Mouse (Mus musculus) kidney, adult 2 months (tissue): Measurements from ENCODE around the gene Fcgr3.

Experiments
- CTCF ChIP-seq: fragments of 200-500 bp; conservative IDR thresholded peaks from 2 replicates; pipeline ENCODE4 v1.5.1; 2011; ENCODE audit warnings: low read depth, mild to moderate bottlenecking, control low read depth, low read length, moderate library complexity, mixed read lengths; ENCODE audit not compliant: insufficient read depth, insufficient read length
- POLR2A ChIP-seq: fragments of 200-500 bp; IDR thresholded peaks from one replicate; pipeline ENCODE4 v1.6.1; 2011; ENCODE audit warnings: low read depth, low read length, control low read depth

DNA sequence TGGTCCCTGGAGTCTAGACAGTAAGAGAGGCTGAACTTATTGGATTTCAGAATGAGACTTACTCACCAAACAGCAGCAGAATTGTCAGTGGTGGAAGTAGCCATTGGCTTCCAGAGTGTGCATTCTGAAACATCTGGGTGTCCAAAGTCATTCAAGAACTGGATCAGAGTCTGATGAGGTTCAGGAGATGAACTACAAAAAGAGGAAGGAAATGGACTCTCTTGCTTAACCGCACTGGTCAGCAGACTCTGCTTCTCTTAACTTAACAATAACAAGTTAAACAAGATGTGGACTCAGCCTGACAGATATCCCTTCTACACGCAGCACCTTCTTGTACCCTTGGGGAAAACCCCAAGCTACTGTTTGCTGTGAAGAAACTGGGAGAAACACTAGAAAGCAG, 5.5 kb downstream of the Fcgr3 start:
- TF ChIP-seq CTCF, result no peak
- TF ChIP-seq POLR2A, result no peak
